Mouse (Mus musculus): ENCODE measurements around the gene Gstz1. TPM values are rescaled to one million over a fixed set of nuclear protein-coding genes. Genes with fewer than 3 reads are reported as not detected.

The Gstz1 gene
- polyA plus RNA-seq, 1 experiment, result 44.3 TPM

DNA sequence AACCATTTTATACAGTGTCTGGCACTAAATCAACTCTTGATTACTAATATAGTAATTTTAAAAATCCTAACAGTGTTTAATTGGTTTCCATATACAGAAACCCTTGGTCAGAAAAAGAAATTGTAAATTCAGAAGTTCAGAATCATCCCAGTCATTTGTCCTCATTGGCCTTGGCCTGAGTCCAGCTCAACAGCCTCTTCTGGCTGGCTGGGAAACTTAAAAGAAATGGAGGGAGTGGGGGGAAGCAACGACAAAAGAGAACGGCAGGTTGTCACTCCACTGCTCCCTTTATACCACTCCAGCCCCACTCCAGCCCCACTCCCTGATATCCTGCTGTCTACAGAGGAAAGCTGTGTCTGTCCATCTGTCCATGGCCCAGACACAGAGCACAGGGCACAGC, 15.8 kb upstream of the Gstz1 start:
- no peak overlapping the region for H3K4me2 ChIP-seq (ENCODE audit: low read depth)
- H3ac ChIP-seq (ENCODE audit: control insufficient read depth, insufficient read length), result no peak overlapping the region
- H3K79me2 ChIP-seq (ENCODE audit: control insufficient read depth, insufficient read depth), result no peaks in the 10 kb centered on the region
- peaks cover 13% of the 10 kb centered on the region for H3K36me3 ChIP-seq (ENCODE audit: control insufficient read depth, insufficient read depth)
- no peaks in the 10 kb centered on the region for H3K27me3 ChIP-seq (ENCODE audit: control insufficient read depth, insufficient read depth, insufficient read length)
- no peak overlapping the region for H3K4me3 ChIP-seq
- TF ChIP-seq USF1 (IDR thresholded peaks at IDR 0.05; ENCODE audit: low read depth), result no peak
- TF ChIP-seq MYOG (IDR thresholded peaks at IDR 0.05; ENCODE audit: control insufficient read depth in 1 of 3, insufficient read depth in 1 of 3, insufficient read length in 2 of 3, low read depth in 2 of 3), result no peak
- TF ChIP-seq MYOD1 (IDR thresholded peaks at IDR 0.05; ENCODE audit: control insufficient read depth in 1 of 3, insufficient read length in 2 of 3, low read depth in 2 of 3), result no peak
- no peak for TF ChIP-seq E2F4 (IDR thresholded peaks at IDR 0.05; ENCODE audit: insufficient read depth)
- no peak for TF ChIP-seq TCF12 (IDR thresholded peaks at IDR 0.05; ENCODE audit: insufficient read depth, poor library complexity, severe bottlenecking)
- no peak for TF ChIP-seq TCF3 (IDR thresholded peaks at IDR 0.05; ENCODE audit: insufficient read length, low read depth)
- TF ChIP-seq CEBPB (IDR thresholded peaks at IDR 0.05; ENCODE audit: insufficient read depth, poor library complexity, severe bottlenecking), result no peak
- TF ChIP-seq SRF (IDR thresholded peaks at IDR 0.05; ENCODE audit: control insufficient read depth, insufficient read length, low read depth), result no peak
- TF ChIP-seq MAX (IDR thresholded peaks at IDR 0.05; ENCODE audit: low read depth), result no peak
- no peak for TF ChIP-seq POLR2AphosphoS2 (IDR thresholded peaks at IDR 0.05; ENCODE audit: insufficient read length, low read depth)
- no peak for TF ChIP-seq POLR2A (IDR thresholded peaks at IDR 0.05; ENCODE audit: insufficient read length, low read depth)
- TF ChIP-seq REST (IDR thresholded peaks at IDR 0.05; ENCODE audit: insufficient read depth, insufficient read length), result no peak

DNA sequence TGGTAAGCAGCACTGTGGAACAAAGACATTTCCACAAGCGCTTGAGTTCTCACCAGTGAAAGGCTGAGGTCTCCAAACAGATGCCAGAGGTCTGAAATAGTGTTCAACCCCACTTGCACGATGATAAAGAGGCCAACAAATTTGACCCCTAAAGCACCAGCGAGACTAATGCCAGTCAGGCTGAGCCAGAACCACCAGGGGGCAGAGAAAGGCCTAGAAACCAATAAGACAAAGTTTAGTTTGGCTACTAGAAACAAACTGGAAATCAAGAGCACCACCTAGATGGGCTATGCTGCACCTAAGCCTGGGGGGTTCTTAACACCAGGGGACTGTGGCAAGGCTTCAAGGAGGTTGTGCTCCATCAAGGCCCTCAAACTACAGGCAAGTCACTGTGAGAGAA, 15.3 kb upstream of the Gstz1 start:
- no peak overlapping the region for H3K4me3 ChIP-seq
- H3K36me3 ChIP-seq (ENCODE audit: control insufficient read depth, insufficient read depth), result peaks cover 13% of the 10 kb centered on the region
- no peaks in the 10 kb centered on the region for H3K79me2 ChIP-seq (ENCODE audit: control insufficient read depth, insufficient read depth)
- no peaks in the 10 kb centered on the region for H3K27me3 ChIP-seq (ENCODE audit: control insufficient read depth, insufficient read depth, insufficient read length)
- no peak for TF ChIP-seq POLR2AphosphoS2 (IDR thresholded peaks at IDR 0.05; ENCODE audit: insufficient read length, low read depth)
- no peak for TF ChIP-seq MYOD1 (IDR thresholded peaks at IDR 0.05; ENCODE audit: control insufficient read depth in 1 of 3, insufficient read length in 2 of 3, low read depth in 2 of 3)
- TF ChIP-seq MYOG (IDR thresholded peaks at IDR 0.05; ENCODE audit: control insufficient read depth in 1 of 3, insufficient read depth in 1 of 3, insufficient read length in 2 of 3, low read depth in 2 of 3), result no peak
- no peak for TF ChIP-seq MAX (IDR thresholded peaks at IDR 0.05; ENCODE audit: low read depth)
- no peak for TF ChIP-seq E2F4 (IDR thresholded peaks at IDR 0.05; ENCODE audit: insufficient read depth)
- TF ChIP-seq REST (IDR thresholded peaks at IDR 0.05; ENCODE audit: insufficient read depth, insufficient read length), result no peak
- no peak for TF ChIP-seq SRF (IDR thresholded peaks at IDR 0.05; ENCODE audit: control insufficient read depth, insufficient read length, low read depth)
- no peak for TF ChIP-seq TCF12 (IDR thresholded peaks at IDR 0.05; ENCODE audit: insufficient read depth, poor library complexity, severe bottlenecking)
- no peak overlapping the region for H3K4me2 ChIP-seq (ENCODE audit: low read depth)
- H3ac ChIP-seq (ENCODE audit: control insufficient read depth, insufficient read length), result no peak overlapping the region

DNA sequence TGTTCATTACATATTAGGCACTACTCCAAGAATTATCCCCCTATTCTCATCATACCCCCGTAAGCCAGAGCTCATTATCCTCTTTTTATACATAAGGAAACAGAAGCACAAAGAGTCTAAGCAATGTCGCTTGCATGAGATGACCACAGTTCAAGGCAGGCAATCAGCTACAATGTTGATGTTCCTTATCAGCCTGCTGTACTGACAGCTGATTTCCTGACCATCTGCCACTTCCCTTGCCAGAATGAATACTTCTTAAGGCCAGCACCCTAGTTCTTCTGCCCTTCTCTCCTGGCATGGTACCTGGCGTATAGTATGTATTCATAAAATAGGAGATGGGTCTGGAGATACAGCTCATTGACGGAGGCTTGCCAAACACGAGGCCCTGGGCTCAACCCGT, 14.8 kb upstream of the Gstz1 start:
- Histone ChIP-seq H3K36me3 (ENCODE audit: control insufficient read depth, insufficient read depth) (peaks cover 13% of the 10 kb centered on the region), H3K79me2 (ENCODE audit: control insufficient read depth, insufficient read depth) (no peaks in the 10 kb centered on the region)
- no peak for TF ChIP-seq TCF12 (IDR thresholded peaks at IDR 0.05; ENCODE audit: insufficient read depth, poor library complexity, severe bottlenecking)
- TF ChIP-seq MYOD1 (IDR thresholded peaks at IDR 0.05; ENCODE audit: control insufficient read depth in 1 of 3, insufficient read length in 2 of 3, low read depth in 2 of 3), result no peak
- TF ChIP-seq MYOG (IDR thresholded peaks at IDR 0.05; ENCODE audit: control insufficient read depth in 1 of 3, insufficient read depth in 1 of 3, insufficient read length in 2 of 3, low read depth in 2 of 3), result no peak
- TF ChIP-seq POLR2A (IDR thresholded peaks at IDR 0.05; ENCODE audit: insufficient read length, low read depth), result no peak
- TF ChIP-seq POLR2AphosphoS2 (IDR thresholded peaks at IDR 0.05; ENCODE audit: insufficient read length, low read depth), result no peak

DNA sequence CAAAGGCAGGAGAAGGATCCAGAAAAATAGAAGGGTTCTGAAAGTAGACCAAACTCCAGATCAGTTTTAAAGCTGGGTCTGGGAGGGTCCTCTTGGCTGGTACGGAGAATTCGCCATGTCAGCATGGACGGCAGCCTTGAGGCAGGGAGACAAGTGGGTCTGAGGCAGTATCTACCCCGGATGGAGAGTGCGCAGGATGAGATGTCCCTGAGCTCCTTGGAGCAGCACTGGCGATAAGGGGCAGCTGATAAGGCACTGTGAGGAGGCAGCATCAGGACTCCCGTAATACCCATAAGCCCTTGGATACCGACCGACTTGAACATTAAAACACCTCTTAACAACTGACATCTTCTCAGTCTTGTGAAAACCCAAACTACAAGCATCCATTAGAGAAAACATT, 14.2 kb upstream of the Gstz1 start:
- Histone ChIP-seq H3K4me2 (ENCODE audit: low read depth) (no peak overlapping the region), H3ac (ENCODE audit: control insufficient read depth, insufficient read length) (no peak overlapping the region), H3K79me2 (ENCODE audit: control insufficient read depth, insufficient read depth) (no peaks in the 10 kb centered on the region), H3K36me3 (ENCODE audit: control insufficient read depth, insufficient read depth) (peaks cover 13% of the 10 kb centered on the region), H3K4me3 (no peak overlapping the region), H3K27me3 (ENCODE audit: control insufficient read depth, insufficient read depth, insufficient read length) (no peaks in the 10 kb centered on the region)
- TF ChIP-seq USF1 (IDR thresholded peaks at IDR 0.05; ENCODE audit: low read depth), result no peak
- no peak for TF ChIP-seq SRF (IDR thresholded peaks at IDR 0.05; ENCODE audit: control insufficient read depth, insufficient read length, low read depth)
- no peak for TF ChIP-seq MYOG (IDR thresholded peaks at IDR 0.05; ENCODE audit: control insufficient read depth in 1 of 3, insufficient read depth in 1 of 3, insufficient read length in 2 of 3, low read depth in 2 of 3)
- no peak for TF ChIP-seq MAX (IDR thresholded peaks at IDR 0.05; ENCODE audit: low read depth)
- TF ChIP-seq TCF3 (IDR thresholded peaks at IDR 0.05; ENCODE audit: insufficient read length, low read depth), result no peak
- TF ChIP-seq E2F4 (IDR thresholded peaks at IDR 0.05; ENCODE audit: insufficient read depth), result no peak
- no peak for TF ChIP-seq REST (IDR thresholded peaks at IDR 0.05; ENCODE audit: insufficient read depth, insufficient read length)
- no peak for TF ChIP-seq CEBPB (IDR thresholded peaks at IDR 0.05; ENCODE audit: insufficient read depth, poor library complexity, severe bottlenecking)
- no peak for TF ChIP-seq MYOD1 (IDR thresholded peaks at IDR 0.05; ENCODE audit: control insufficient read depth in 1 of 3, insufficient read length in 2 of 3, low read depth in 2 of 3)
- TF ChIP-seq TCF12 (IDR thresholded peaks at IDR 0.05; ENCODE audit: insufficient read depth, poor library complexity, severe bottlenecking), result no peak
- TF ChIP-seq POLR2AphosphoS2 (IDR thresholded peaks at IDR 0.05; ENCODE audit: insufficient read length, low read depth), result no peak
- no peak for TF ChIP-seq POLR2A (IDR thresholded peaks at IDR 0.05; ENCODE audit: insufficient read length, low read depth)

More for the DNA sequence above, 14.8 kb upstream of the Gstz1 start:
- H3K27me3 ChIP-seq (ENCODE audit: control insufficient read depth, insufficient read depth, insufficient read length), result no peaks in the 10 kb centered on the region
- H3ac ChIP-seq (ENCODE audit: control insufficient read depth, insufficient read length), result no peak overlapping the region
- H3K4me2 ChIP-seq (ENCODE audit: low read depth), result no peak overlapping the region
- H3K4me3 ChIP-seq, result no peak overlapping the region

All from myocyte (in vitro differentiated cells).